Mouse (Mus musculus) left cerebral cortex, postnatal 25 days (tissue): Measurements from ENCODE around the gene Pon2. TPM values are rescaled to one million over a fixed set of nuclear protein-coding genes. Genes with fewer than 3 reads are reported as not detected.
"Not testable (repeated sequence)": the region's sequence is repeated elsewhere in the genome, so short reads cannot be mapped to it uniquely, and the experiment has no call there.

Experiments used
- DNase-seq, 2 experiments: peaks; one replicate each; pipeline ENCODE4 v3.0.0; 2022; ENCODE audit warnings: low spot score in 2 of 2, mixed read lengths in 1 of 2
- intact Hi-C: fragments of 180-260 bp; cut with DNase I; formaldehyde crosslinking; loops from one replicate; pipeline ENCODE4 v1.15.1; 2025
- total RNA-seq, 2 experiments: library from RNA; stranded (reverse); gene quantifications; 2 replicates each; pipeline ENCODE4 v1.2.3; 2021

Gene Pon2
- 10 to 100 TPM; 24.5 to 25.4 TPM for total RNA-seq

DNA sequence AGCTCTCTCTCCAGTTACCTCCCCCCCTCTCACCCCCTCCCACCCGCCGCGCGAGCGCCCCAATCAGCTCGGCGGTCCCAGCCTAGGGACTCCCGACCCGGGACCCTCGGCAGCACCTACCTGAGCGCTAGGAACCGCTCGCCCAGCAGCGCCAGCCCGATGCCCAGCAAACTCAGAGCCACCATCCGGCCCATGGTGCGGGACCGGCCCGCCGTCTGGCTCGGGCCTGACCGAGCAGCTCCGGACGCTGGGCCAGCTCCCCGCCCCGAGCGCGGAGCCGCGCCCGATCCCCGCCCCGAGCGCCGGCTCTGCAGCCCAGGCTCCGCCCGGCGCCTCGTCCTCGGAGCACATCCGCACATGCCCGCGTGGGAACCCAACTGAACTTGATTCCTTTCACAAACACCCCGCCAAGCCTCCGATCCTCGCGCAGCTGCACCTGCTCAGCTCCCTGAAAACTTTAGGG, at the start of gene Pon2:
Gene Pon2 (minus strand): TSS at position 364 of the 463 bp plus-strand sequence.
- intact Hi-C loops = loop anchor here (5.0 kb wide), 1 partner anchor 84 kb away; the partner anchor contains the start of gene Asb4
- peak; percentile 37 to 49 for DNase-seq

DNA sequence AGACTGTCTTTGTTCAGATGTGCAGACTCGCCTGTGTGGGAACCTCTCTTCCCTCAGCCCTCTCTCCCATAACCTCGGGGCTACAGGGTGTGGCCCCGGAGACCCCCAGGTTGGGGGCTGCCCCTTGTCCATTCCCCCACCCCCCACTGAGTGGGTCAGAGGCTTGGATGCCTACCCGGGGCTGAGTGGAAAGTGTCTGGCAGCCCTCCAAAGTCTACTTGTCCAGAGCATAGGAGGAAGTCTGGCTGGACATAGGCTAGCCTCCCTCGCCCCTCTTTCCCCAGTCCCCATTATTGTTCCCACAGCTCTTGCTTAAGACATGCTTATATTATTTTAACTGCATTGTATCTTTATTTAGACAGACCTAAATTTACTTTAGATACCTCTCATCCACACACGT, 46.0 kb upstream of the Pon2 start:
- intact Hi-C loops = no loop called here
- no peak for DNase-seq

DNA sequence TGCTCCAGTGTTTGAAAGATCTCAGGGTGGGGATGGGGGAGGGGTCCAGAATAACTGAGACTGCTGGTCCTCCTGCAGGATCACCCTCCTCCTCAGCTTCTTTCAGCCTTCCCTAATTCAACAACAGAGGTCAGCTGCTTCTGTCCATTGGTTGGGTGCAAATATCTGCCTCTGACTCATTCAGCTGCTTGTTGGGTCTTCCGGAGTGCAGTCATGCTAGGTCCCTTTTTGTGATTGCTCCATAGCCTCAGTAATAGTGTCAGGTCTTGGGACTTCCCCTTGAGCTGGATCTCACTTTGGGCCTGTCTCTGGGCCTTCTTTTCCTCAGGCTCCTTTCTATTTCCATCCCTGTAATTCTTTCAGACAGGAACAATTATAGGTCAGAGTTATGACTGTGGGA, 41.0 kb upstream of the Pon2 start:
- DNase-seq, intact Hi-C loops: not testable (repeated sequence)

DNA sequence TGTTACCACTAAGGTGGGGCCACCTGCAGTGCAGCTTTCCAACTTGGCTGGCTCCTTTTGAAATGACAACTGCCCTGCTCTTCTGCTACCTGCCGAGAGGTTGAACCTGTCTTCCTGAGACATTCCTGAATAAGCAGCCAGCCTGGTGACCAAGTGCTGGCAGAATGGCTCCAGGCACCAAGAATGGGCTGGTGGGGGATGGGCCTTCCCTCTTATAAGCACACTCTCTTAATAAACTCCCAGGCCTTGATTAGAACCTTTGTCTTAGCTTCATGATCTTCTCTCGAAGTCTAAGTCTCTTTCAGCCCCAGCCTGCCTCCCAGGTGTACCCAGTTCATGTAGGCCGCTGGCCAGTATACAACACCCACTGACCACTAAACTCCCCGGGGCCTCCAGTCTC, 40.5 kb upstream of the Pon2 start:
- DNase-seq, intact Hi-C loops: not testable (repeated sequence)

DNA sequence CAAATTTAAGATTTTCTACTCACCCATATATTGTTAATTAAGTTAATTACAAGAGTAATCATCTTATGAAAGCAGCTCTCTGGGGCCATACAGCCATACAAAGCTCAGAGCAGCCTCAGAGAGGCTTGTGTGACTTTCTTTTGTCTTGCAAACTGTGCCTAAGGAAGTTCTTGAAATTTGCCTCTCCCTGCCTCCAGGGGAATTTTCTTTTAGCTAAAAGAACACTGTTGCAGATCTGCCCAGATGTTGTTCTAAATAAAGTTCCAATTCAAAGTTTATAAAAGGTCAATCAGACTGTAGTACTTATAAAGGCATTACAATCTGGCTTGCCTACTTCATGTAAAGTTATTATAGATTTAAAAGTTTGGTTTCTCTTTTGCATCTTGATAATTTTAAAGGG, 37.8 kb upstream of the Pon2 start:
- DNase-seq, intact Hi-C loops: not testable (repeated sequence)

DNA sequence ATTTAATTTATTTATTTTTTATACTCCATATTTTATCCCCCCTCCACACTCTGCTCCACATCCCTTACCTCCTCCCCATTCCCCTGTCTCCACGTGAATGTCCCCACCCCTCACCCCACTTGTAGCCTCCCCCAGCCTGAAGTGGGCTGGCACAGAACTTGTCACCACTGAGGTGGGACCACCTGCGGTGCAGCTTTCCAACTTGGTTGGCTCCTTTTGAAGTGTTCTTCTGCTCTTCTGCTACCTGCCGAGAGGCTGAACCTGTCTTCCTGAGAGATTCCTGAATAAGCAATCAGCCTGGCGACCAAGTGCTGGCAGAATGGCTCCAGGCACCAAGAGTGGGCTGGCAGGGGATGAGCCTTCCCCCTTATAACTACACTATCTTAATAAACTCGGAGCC, 35.8 kb upstream of the Pon2 start:
- no peak for DNase-seq
- intact Hi-C loops = no loop called here

DNA sequence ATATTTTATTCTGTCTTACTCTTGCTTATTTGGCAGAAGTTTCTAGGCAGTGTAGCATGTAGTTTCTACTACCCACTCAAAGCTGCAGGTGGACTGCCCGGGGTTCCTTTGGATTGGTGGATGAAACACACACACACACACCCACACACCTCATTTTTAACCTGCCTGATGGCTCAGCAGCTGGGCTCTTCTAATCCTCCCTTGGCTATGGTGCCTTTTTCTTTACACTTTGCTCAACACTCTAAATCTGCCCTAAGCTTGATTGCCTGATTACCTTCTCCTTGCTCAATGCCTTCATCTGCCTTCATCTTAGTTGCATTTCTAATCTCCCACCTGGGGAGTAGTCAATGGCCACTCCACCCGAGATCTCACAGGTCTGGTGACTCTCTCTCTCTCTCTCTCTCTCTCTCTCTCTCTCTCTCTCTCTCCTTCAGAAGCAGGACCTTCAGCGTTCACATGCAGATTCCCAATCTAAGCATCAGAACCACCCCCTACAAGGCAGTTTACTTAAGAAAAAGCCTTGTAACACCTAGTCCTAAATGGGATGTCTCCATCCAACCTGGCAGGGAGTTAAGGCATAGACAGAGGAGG, 34.4 kb upstream of the Pon2 start:
- peak; percentile 16 to 78 for DNase-seq
- intact Hi-C loops = no loop called here

DNA sequence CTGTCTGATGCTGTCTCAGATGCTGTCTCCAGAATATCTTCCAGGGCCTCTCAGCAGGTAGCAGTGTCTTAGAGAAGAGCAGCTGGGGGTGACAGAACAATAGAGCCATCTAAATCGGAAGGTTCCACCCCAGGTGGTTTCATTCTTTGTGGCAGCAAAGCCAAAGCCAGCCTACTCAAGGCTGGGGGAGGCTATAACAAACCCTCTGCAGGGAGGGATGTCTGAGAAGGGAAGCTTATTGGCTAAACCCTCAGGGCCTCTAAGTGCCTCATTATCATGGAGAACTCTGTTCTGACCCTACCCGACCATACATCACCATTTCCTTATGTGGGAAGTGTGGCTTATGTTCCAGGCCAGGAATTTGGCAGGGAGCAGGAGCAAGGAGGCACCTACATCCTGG, 26.9 kb upstream of the Pon2 start:
- intact Hi-C loops = no loop called here
- no peak for DNase-seq

DNA sequence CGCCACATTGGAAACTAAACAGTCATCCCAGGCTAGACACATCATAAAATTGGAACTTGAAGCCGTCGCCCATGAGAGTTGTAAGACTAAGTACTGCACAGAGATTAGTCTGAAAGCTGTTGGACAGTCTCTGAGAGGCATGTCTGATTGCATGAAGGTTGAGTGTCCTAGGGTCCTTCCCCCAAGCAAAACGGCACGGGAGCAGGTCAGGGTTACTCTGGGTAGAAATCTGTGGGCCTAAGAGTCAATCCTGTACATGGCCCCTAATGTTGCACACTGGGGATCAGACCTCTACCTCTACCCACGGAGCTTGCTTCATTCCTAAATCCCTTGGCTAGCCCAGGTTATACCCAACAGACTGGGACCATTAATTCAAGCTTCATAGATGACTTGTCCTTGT, 25.8 kb upstream of the Pon2 start:
- DNase-seq, intact Hi-C loops: not testable (repeated sequence)

DNA sequence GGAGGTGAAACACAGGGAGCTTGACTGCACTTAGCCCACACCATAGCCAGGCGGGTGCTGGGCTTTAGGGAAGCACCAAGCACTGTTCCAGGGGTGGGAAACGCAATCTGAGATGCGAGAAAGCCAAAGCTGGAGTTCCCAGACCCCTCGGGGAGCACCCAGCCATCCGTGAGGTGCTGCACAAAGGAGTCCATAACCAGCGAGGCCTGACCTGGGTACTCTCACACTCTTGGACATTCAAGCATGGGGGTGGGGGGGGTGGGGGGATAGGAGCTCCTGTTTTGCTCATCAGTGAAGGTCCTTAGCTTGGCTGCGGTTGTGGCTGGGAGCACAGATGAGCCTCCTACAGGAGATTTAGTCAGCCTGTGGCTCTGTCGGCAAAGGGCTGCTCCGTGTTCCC, 18.4 kb upstream of the Pon2 start:
- intact Hi-C loops = no loop called here

DNA sequence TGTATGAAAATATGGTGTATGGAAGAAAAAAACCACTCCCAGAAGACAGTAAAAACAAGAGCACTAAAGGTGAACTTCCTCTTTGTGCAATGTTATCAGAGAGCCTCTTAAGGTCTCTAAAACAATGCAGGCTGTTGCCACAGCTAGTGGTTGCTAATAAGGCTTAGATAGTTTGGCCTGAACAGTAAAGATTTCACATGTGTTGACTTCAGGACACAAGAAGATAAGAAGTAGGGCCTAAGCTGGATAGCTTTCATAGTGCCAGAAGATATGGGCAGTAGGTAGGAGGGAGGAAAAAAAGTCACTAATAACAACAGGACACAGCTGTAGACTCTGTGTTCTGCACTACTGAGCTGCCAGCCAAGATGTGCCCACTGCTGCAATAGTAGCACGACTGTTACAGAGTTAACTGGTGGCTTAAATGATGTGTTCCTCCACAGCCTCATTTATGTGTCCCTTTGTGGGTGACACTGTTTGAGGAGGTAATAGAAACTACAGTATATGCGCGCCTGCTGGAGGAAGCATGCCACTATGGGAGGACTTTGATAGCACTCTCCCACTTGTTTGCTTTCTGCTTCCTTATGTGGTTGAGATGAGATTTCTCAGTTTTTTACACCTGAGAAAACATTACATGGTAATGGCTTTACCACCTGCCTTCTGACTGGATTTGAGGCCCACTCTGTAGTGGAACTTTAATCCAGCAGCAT, 17.0 kb upstream of the Pon2 start:
- intact Hi-C loops = no loop called here
- DNase-seq = no peak

More for the DNA sequence above, 18.4 kb upstream of the Pon2 start:
- DNase-seq = no peak

DNA sequence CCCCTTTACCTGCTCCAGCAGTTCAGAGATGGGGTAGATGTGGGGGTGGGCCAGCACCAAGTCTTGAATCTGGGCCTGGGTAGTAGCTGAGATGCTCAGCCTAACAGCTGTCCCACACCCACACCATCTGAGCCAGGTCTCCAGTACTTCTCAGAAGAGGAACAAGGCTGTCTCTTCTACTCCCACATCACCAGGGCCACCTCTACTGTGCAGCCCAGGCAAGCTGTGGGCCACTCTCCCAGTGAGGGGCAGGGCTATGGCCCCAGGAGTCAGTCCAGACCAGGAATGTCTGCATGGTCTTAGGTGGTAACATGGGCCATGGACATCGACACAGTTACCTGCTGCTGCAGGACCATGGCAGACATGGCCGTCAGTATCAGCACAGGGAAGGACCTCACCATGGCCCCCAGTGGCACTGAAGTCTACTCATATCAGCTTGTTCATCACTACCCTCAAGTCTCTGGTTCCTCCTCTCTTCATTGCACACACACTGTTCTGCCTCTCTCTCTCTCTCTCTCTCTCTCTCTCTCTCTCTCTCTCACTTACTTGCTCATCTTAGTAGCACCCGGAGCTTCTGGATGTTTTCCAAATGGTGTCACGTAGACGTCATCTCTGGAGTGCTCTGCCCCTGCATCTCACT, 15.8 kb upstream of the Pon2 start:
- no peak for DNase-seq
- intact Hi-C loops = no loop called here

DNA sequence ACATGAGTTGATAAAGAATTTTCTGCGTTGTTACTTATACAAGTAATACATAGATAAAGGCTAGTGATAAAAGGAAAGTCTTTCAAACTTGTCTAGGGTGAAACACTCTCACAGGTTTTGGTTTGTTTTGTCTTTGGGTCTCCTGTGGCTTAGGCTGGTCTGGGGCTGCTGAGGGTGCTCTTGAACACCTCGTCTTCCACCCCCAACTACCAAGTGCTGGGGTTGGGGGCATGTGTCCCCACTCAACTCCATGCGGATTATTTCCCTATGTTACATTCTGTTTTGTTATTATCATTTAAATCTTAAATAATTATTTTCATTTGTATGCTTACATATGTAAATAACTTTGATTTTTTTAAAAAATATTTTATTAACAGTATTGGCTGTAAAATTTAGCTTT, 12.2 kb upstream of the Pon2 start:
- no peak for DNase-seq
- intact Hi-C loops = no loop called here

DNA sequence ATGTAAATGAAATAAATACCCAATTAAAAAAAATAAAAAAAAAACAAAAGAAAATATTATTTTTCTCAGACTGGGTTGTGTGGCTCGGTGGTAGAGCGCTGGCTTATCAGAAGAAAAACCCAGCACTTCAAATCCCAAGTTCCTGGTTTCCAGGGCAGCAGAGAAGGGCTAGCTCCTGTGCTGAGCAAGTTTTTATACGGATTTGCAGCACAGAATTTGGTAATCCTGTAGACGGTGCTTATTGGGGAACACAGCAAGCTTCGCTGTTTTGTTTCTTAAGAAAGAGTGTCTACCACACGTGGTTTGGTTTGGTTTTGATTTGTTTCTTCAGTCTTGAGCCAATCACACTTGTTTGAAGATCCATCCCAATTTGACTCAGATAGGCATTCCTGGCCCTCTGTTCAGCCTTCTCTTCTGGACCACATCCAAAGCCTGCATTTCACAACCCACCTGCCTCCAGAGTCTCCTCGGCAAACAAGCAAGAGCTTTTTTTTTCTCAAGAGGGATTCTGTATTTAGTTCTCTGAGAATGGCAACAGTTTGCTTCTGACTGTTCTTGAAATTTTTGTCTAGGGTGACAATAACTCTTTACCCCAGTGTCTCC, 11.4 kb upstream of the Pon2 start:
- intact Hi-C loops = no loop called here
- DNase-seq = peak; percentile 30 to 75

DNA sequence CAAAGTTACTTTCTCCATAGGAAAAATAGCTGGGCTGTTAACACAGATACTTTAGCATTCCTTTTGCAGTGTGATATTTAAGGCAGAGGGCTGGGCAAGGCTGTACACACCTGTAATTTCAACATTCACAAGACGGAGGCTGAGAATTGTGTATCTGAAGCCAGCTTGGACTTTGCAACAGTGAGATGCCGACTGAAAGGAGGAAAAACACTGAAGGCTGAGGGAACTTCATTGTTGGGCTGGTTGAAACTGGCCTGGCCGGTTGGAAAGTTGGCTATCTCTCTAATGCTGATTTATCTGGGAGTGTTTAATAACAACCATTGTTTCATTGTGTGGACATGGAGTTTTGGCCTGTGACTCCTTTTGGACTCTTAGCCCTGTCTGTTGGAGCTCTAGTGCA, 7.7 kb upstream of the Pon2 start:
- no peak for DNase-seq
- intact Hi-C loops = no loop called here

DNA sequence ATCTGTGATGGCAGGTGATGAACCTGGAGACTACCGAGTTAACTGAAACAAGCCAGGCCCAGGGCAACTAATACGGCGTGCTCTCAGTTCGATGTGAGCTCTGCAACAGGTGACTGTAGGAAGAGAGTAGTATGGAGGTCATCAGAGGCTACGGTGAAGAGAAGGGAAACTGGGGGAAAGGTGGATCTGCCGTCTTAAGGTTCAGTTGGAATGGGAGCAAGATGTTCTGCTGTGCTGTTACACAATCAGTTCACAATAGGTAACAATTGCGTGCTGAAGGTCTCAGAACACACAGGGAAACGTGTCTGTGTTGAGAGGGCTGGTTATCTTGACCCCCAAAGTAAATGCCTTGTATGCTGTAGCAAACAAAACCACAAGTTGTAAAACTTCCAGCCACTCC, 6.7 kb upstream of the Pon2 start:
- no peak for DNase-seq
- intact Hi-C loops = no loop called here

DNA sequence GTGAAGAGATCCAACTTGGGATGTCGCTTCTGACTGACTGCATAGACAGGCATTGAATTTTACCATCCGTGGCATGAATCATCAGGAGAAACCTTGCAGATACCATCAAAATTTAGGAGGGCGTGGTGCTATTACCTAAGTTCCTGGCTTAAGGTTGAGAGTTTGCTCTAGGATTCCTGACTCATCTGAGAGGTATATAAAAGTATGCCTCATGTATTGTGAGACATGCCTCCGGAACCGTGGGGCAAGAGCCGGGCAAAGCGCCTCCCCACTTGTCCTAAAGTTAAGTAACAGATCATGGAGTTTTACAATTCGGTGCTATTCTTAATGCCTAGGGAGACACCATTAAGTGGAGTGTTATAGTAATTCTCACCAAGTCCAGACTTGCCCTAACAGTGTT, 2.4 kb upstream of the Pon2 start:
- intact Hi-C loops = no loop called here
- no peak for DNase-seq

DNA sequence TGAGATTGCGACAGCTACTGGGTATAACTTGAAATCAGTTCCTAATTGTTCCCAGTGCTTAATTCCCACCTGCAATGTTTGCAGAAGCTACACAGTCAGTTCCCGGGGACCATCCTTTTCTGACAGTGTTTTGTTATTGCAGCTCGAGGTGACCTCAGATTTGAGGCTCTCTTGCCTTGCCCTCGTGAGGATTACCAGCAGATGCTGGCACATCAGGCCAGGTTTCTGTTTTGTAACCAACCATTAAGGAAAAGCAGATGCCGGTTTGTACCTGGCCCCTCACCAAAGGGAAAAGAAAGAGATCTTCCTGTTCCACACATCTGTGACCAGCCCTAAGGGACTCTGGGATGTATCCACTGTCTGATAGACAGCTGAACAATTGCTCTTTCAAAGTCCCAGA, 1.3 kb upstream of the Pon2 start:
- no peak for DNase-seq
- intact Hi-C loops = loop anchor here (5.0 kb wide), 1 partner anchor 83 kb away; the partner anchor contains the start of gene Asb4

DNA sequence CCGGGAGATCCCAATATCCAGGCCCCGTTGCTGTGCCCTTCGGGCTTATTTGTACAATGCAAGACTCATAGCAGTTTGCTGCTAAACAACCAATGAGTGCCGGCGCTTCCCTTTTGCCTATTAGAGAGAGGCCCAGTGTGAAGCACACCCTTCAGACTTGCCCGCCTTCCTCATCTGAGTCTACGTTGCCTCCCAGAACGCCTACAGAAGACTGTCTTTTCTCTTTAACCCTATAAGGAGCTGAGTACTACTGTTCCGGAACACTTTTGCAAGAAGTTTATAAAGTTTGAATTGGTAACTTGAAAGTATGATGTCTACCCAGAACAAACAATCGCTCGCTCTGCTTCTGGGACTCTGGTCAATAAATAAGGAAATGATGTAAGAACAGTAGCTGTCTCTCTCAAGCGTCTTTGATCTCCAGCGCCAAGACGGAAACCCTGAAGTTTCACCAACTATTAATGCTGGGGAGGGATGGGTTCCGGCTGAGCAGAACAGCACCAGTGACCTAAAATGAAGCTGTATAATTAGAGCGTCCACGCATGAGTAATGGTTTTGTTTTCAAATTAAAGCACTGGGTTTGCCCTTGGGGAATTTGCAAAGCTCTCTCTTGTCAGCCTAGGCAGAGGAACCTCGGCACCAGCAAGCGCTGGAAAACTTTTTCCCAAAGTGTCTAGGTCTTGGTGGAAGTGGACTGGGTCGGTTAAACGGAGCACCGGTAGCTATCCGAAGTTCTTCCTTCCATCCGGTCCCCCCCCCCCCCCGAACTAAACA, 749 bp downstream of the Pon2 start:
- intact Hi-C loops = loop anchor here (5.0 kb wide), 1 partner anchor 85 kb away; the partner anchor contains the start of gene Asb4
- peak; percentile 4 to 14 for DNase-seq

DNA sequence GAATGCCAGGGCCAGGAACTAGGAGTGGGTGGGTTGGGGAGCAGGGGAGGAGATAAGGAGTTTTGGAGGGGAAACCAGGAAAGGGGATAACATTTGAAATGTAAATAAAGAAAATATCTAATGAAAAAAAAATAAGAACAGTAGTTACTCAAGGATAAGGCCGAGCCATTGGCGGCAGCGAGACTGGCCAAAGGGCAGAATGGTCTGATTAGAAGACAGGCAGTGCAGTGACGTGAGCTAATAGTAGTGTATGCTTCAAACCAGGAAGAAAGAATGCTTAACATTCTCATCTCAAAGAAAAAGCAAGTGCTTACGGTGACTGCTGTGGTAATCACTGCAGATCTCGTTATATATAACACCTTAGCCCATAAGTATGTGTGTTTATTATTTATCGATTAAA, 2.2 kb downstream of the Pon2 start:
- intact Hi-C loops = loop anchor here (5.0 kb wide), 1 partner anchor 86 kb away; the partner anchor contains the start of gene Asb4
- DNase-seq = no peak
